Mouse (Mus musculus) A20 (cell line): Measurements from ENCODE around the gene Hist1h3d.
"Not testable (repeated sequence)": the region's sequence is repeated elsewhere in the genome, so short reads cannot be mapped to it uniquely, and the experiment has no call there.

Source experiments
- DNase-seq: peaks from one replicate; pipeline ENCODE4 v3.0.0-alpha.2; 2011; ENCODE audit warnings: low read depth, low spot score

Gene Hist1h3d

GRCm38 (mm10) chr13:23585029-23585441 lies 9.5 kb downstream of the Hist1h3d start:
- peak; percentile 88 for DNase-seq

- DNase-seq: peak; percentile 93
Observed at GRCm38 (mm10) chr13:23585442-23586098, 10.0 kb downstream of the Hist1h3d start.

- no peak for DNase-seq
Observed at GRCm38 (mm10) chr13:23586099-23586939, 10.8 kb downstream of the Hist1h3d start.

GRCm38 (mm10) chr13:23586940-23587225 lies 11.3 kb downstream of the Hist1h3d start:
- DNase-seq: peak; percentile 19

- DNase-seq: no peak
Observed at GRCm38 (mm10) chr13:23591206-23591605, 15.6 kb downstream of the Hist1h3d start.

- DNase-seq: not testable (repeated sequence)
Observed at GRCm38 (mm10) chr13:23591886-23592285, 16.3 kb downstream of the Hist1h3d start.

- no peak for DNase-seq
Observed at GRCm38 (mm10) chr13:23592614-23593013, 17.1 kb downstream of the Hist1h3d start.

GRCm38 (mm10) chr13:23593051-23593770 lies 17.6 kb downstream of the Hist1h3d start:
- no peak for DNase-seq

GRCm38 (mm10) chr13:23595185-23595584 lies 19.6 kb downstream of the Hist1h3d start:
- DNase-seq: no peak

- DNase-seq: no peak
Observed at GRCm38 (mm10) chr13:23595622-23596372, 20.2 kb downstream of the Hist1h3d start.

- DNase-seq: peak; percentile 82
Observed at GRCm38 (mm10) chr13:23597957-23598356, 22.4 kb downstream of the Hist1h3d start.

GRCm38 (mm10) chr13:23603182-23603699 lies 27.7 kb downstream of the Hist1h3d start:
- no peak for DNase-seq

GRCm38 (mm10) chr13:23604452-23604851 lies 28.9 kb downstream of the Hist1h3d start:
- no peak for DNase-seq

GRCm38 (mm10) chr13:23605052-23605451 lies 29.5 kb downstream of the Hist1h3d start:
- no peak for DNase-seq

GRCm38 (mm10) chr13:23609209-23609608 lies 33.6 kb downstream of the Hist1h3d start:
- no peak for DNase-seq

GRCm38 (mm10) chr13:23609844-23610243 lies 34.3 kb downstream of the Hist1h3d start:
- DNase-seq: no peak

- DNase-seq: no peak
Observed at GRCm38 (mm10) chr13:23610393-23610792, 34.8 kb downstream of the Hist1h3d start.

GRCm38 (mm10) chr13:23611638-23612037 lies 36.1 kb downstream of the Hist1h3d start:
- DNase-seq: no peak

GRCm38 (mm10) chr13:23620056-23620732 lies 44.6 kb downstream of the Hist1h3d start:
- DNase-seq: peak; percentile 16

GRCm38 (mm10) chr13:23620733-23621531 lies 45.4 kb downstream of the Hist1h3d start, which contains the start of gene Hist1h2be:
Gene Hist1h2be, minus strand, starts transcription at chr13:23621124.
- peak; percentile 91 for DNase-seq
